Mouse (Mus musculus) kidney, postnatal 4 days (tissue): ENCODE results near the gene Steap3.

Experiments
- DNase-seq, 2 experiments: peaks; one replicate each; pipeline ENCODE4 v3.0.0; 2021; ENCODE audit warnings: mixed read lengths in 2 of 2

Gene Steap3

DNA sequence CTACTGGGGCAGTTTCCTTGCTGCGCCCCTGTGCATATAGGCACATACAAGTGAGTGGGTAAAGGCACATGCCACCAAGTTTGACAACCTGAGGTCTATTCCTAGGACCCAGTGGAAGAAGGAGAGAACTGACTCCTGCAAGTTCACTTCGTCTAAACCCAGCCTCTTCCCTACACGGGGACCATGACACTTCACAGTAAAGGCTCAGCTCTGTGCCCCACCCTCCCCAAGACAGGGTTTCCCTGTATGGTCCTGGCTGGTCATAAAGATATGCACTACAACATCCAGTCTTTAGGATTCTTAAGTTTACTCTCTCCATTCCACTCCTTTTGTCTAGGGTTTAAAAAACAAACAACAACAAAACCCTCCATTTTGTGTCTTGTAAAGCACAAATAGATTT, 21.9 kb downstream of the Steap3 start:
- DNase-seq = no peak

DNA sequence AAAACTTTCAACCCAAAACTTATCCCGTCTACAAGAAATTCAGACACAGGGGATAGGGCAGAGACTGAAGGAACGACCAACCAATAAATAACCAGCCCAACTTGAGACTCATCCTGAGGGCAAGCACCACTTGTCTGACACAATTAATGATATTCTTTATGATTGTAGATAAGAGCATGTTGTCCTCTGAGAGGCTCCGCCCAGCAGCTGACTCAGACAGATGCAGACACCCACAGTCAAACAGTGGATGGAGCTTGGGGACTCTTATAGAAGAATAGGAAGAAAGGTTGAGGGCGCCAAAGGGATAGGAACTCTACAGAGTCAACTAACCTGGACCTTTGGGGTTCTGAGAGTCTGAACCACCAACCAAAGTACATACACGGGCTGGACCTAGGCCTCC, 22.7 kb downstream of the Steap3 start:
- no peak for DNase-seq

DNA sequence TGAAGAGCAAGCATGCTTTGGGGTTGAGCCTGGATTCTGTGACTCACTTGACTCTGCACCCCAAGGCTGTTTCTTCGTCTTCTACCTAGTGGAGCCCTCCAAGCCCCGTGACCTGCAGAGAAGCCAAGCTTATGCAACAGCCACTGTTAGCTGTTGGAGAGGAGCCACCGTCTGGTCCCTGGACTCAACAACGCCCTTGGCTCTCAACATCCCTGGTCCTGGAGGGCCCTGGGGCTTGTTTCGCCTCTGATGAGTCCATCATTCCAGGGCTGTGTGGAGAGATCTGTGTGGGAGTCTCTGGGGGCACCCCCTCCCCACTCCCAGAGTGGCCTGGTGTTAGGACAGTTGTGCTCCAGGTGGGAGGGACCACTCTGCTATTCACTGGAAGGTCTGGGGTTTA, 24.3 kb downstream of the Steap3 start:
- peak; percentile 17 to 41 for DNase-seq

DNA sequence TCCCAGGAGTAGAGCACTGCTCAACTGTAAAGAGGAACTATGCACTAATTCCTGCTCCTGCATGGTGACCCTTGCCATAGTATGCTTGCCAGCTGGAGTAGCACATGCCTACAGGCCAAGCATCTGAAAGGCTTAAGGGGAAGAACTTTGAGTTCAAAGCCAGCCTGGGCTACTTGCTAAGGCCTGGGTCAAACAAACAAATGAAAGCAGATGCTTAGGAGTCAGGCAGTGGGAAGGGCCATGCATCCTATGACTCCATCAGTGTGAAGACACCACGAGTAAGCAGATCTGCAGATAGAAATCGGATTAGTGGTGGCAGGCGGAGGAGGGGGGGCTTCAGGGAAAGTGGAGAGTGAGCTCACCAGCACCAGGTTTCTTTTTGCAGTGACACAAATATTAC, 25.2 kb downstream of the Steap3 start:
- DNase-seq = no peak

DNA sequence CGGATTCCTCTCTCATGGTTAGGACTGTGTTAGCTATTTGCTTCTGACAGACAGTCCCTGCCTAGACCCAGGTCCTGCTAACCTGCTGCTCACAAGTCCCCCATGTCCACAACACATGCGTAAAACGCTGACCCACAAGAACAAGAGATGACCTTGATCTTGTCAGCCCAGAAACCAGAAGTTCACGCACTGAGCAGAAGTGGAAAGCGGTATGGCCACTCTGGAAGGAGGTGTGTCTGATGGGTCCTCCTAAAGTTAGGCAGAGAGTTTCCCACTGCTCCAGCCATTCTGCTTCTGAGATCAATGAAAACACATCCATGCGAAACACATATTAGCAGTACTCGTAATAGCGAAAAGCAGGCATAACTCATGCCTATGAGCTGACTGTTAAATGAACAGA, 25.6 kb downstream of the Steap3 start:
- no peak for DNase-seq

DNA sequence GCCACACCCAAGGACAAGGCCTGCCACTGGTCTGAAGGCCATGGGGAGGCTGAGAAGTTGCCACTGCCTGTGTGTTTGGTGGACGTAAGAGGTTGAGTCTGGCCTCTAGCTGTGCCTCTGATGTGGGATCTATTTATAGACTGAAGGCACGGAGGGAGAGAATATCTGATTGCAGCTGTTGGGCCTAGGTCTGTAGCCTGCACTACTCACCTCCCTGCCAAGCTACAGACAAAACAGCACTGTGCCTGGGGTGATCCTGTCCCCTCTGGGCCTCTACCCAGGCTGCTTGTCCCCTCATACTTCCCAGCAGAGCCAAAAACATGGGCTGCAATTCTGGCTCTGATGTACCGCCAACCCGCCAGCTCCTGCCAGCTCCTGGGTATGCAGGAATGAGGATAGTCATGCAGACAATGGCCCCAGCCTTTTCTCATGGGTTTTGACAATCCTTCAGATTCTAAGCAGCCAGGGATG, 26.8 kb downstream of the Steap3 start:
- no peak for DNase-seq

DNA sequence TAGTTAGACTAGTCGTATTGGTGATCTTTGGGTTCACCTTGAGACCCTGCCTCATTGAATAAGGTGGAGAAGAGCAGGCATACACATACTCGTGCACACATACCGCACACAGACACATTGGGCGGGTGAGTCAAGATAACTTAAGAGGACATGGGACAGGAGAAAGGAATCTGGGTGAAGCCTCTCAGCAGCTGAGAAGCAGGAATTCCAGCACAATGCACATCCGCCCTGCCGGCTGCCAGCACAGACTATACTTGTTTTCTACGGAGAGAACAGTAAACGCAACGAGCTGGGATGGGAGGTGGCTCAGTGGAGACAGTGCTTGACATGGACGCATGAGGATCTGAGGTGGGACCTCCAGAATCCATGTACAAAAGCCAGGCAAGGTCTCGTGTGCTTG, 27.9 kb downstream of the Steap3 start:
- no peak for DNase-seq

DNA sequence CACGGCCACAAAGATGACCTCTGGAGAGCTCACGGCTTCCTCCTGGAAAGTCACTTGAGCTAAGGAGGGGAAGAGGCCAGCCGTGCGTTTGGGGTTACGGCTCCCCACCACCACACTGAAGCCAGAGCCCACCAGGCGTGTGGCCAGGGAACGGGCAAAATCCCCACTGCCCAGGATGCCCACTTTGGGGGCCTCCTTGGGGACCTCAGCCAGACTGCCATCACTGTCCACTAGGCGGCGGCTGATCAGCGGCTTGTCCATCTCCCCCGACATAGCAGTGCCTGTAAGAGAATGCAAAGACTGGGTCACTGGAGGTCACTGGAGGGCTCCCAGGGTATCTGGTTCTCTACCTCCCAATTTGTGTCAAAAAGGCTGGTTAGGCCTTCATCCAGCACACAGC, 28.5 kb downstream of the Steap3 start:
- no peak for DNase-seq

DNA sequence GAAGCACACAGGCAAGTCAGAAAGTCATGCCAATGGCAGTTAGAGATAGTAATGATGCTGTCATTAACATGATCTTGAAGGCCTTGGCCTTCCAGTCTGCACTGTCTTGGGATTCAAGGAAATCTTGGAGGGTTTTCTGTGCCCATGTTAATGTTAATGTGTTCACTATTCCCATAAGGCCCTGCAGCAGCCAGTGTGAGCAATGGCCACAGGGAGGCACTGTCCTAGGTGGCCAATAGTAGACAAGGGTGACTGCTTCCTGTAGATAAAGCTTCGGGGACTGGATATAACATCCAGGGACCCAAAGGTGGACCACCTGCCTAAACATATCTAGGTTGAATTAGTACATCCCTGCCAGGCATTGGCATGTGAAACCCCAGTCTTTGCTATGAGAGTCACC, 35.4 kb downstream of the Steap3 start:
- DNase-seq = no peak

DNA sequence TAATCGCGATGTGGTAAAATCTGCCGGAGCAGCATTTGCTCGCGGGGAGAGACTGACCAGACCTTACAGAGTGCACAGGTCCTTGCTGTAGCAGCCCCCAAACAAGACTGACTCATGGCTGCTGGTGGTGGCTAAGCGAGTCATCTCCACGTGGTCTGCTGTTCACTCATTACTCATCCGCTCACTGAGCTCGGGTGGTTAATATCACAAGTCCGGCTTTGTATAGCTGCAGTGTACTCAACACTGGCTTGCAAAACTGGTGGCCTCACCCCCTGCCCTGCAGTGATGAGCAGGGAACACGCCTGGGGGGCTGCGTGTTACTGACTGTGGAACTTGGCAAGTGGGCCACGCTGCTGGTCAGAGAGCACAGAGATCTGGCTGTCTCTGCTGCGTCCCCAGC, 36.1 kb downstream of the Steap3 start:
- DNase-seq = no peak

DNA sequence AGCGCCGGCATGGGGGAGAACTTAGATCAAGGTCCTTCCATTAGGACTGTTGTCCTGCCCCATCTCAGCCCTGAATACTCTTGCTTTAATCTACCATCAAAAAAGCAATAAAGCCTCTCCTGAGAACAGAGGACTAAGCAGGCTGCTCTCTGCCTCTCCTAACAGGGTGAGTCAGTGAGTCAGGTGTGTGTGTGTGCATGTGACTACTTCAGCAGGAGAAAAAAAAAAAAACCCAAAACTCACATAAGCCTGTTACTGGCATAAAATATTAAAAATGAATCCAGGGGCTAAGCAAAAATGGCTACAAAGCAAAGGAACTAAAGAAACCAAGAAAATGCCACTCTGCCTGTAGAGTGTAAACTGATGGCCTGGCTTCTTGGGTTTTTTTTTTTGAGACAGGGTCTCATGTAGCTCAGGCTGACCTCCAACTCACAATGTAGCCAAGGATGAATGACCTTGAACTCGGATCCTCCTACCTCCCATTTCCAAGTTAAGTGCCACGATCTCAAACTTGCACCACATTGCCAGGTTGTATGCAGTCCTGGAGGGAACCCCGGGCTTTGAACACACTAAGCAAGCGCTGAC, 36.8 kb downstream of the Steap3 start:
- no peak for DNase-seq

DNA sequence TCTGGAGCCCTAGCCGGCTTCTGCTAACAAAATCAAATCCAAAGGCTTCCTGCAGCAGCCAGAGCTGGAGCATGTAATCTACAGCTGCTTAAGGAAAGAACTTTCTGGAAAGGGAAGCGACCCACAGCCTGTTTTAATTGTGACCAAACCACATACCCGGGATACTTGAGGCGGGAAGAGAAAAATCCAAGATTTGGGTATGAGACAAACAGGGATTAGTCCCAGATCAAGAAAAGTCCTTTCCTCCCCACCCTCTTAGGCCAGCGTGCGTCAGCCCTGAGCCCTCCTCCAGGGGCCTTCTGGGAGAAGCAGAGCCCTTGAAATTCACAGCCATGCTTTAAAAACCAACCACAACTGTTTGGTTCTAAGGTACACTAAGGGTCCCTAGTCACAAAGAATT, 40.3 kb downstream of the Steap3 start:
- no peak for DNase-seq

DNA sequence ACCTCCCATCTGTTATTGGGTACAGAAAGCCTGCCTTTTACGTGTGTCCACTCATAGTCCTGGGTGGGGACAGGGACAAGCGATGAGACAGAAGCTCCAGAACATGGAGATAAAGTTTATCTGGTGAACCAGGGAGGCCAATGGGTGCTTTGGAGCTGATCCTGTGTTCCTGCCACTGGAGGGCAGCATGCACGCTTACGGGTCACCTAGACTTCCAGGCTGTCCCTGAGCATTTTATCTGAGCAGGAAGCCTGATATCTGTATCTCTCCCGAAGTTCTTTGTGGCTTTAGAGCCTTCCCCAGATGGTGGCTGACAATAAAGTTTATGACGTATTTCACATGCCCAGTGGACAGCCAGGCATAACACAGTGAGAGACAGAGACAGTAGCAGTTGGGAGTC, 41.2 kb downstream of the Steap3 start:
- DNase-seq = peak; percentile 61

DNA sequence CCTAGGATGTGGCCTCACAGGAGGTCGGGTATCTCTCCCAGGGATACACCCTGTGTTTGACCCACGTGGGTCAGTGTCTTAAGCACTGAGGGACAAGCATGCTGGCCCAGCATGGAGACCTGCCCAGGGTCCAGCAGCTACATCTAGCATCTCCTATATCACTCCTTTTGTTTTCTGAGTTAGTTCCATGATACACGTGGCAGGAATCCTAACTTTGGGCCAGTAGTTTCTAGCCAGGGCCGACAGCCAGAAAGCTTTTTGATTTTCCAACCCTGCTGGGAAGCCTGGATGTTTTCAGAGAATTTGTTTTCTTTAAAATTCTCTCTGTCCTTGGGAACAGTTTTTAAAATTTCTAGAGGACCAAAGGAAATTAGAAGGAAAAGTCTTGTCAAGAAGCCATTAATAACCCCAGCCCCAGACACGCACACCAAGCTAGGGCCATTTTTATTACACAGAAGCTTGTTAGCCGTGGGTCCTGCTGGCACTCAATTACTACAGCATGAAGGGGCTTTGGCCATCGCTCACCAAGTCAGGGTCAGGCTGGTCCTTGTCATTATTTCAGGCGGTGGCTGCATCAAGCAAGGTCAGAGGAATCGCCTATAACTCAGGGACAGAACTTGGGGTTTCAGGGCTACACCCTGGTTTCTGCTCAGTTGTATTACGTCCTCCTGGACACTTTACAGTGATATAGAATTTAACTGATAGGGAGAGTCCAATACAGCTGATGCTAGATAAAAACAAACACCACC, 42.6 kb downstream of the Steap3 start:
- DNase-seq = no peak

DNA sequence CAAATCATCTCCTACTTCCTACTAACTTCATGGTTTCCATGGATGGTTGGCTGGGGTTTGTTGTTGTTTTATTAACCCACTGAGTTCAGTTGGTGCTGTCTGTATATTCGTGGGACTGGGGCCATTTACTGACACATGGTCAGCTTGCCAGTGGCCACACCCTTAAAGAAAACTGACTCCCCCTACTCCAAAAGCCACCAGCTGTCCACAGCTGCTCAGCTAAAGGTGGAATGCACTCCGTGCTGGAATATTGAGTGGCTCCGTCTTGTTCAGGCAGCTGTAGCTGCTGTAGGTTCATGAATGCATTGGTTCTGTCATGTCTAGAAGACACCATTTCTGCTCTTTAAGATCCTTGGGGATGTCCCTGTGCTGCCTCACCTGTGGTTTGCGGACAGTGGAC, 48.9 kb downstream of the Steap3 start:
- DNase-seq = peak; percentile 26 to 31

DNA sequence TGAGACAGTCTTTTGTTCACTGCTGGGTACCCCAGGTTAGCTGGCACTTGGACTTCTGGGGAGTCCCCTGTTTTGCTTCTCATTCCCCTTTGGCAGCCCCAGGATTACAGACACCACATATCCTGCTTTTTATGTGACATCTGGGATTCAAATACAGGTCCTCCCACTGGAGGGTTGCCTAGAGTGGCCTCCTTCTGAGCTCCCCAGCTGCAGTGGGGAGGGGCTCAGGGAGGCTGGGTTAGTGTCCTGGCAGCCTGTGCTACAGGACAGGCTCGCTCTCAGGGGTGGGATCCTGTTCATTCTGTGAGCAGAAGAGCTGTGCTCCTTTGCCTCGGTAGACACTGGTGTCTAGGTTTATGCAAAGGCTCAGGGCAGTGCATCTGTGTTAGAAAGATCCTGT, 51.2 kb downstream of the Steap3 start:
- DNase-seq = no peak

DNA sequence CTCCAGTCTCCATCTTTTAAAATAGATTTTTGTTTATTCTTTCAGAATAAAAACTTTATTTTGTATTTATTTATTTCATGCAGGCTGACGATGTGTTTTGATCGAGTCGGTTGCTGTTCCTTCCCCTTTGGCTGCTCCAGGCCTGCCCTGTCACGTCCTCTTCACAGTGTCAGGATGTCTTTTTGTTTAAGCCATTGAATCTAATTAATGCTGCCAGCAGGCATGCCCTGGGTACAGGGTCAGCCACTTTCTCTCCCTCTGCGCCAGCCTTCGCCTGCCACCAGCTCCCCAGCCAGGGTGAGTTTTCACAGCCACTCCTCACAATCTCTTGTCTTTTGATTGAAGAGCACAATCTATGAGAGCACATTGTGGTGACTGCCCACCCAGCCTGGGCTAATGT, 51.7 kb downstream of the Steap3 start:
- DNase-seq = no peak

DNA sequence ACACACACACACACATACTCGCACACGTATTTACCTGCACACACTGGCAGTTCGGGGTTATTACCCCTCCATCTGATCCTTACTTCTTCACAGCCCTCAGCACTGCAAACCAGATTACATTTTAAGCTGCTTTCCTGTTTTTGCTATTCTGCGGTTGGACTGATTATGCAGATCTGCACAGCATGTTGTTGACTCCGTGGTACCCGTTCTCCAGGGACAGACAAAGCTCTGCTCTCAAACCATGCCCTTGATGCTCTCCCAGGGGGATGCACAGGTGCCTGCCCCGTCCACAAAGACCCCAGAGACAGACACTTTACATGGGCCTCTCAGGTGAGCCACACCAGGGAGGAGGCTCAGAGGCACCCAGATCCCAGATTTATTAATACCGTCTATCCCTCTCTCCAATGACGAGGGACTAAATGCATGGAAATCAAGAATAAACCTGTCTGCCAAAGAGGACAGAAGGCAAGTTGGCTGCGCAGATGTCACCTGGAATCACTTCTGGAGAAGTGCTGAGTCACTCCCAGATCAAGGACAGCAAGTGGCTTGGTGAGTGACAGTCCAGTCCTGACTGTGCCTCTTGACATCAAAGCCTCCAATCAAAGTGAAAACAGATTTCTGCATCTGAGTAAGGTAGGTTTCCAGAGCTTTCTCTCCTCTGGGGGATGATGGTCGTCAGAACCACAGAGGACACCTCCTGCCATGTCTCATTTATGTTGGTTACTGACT, 63.8 kb downstream of the Steap3 start:
- no peak for DNase-seq

DNA sequence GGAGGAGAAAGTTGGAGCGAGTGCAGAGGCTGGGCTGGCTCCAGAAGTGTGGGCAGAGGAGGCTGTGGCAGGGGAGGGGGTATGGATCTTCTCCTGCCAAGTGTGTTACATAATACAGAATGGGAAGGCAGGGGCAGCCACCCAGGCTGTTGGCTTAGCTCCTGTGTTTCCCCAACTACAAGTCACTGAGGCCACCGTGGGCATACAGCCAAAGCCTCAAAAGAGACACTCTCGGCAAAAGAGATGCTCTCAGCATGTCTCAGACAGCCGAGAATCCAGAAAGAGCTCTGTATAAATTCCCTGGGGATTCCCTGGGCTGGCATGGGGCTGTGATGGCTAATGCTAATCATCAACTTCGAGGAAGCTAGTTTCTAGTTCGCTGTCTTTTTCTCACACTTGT, 64.9 kb downstream of the Steap3 start:
- no peak for DNase-seq

DNA sequence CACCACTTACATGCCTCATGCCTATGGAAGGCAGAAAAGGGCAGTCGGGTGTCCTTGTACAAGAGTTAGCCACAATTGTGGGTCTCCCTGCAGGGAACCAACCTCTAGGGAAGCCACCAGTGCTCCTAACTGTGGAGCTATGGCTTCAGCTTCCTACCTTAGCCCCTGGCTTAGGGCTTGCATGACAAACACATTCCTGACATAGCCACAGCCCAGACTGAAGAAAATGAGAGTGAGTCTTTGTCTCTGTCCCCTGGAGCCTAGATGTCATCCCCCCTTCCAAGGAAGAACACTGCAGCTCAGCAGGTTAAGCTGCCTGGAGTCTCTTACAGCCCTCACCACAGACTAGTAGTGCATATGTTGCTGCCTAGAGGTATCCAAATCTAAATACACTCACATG, 67.7 kb downstream of the Steap3 start:
- DNase-seq = no peak

DNA sequence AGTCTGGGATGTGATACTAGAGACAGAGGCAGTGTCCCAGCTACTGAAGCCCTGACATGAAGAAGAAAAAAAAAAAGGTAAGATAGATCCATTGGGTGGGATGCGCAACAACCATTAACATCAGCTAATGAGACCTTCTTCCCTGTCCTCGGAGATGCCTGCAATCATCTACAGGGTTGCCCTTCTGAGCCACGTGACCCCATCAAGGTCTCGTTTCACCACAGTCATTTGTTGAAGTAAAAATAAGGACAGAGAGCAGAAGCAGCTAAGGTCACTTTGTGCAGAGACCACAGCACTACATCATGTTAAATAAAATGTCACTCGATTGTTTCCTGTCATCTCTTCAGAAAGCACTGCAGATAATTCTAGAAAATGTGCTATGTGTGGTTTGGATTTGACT, 68.7 kb downstream of the Steap3 start:
- no peak for DNase-seq

DNA sequence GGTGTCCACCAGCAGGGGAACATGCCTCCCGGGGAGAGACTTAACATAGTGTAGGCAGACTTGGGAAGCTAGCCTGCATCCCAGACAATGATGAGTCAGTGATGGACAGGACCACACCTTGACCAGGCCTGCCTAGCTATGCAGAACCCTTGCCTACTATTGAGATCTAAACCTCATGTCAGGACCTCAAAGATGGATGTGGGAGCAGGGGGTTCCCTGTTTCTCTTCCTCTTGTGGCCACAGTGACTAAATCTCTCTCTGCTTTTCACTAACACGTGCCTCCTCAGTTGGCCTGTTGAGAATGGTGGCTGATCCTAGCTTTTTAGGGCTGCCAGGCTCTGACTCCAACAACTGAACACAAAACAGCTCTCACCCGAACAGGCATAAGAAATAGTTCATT, 70.0 kb downstream of the Steap3 start:
- no peak for DNase-seq

DNA sequence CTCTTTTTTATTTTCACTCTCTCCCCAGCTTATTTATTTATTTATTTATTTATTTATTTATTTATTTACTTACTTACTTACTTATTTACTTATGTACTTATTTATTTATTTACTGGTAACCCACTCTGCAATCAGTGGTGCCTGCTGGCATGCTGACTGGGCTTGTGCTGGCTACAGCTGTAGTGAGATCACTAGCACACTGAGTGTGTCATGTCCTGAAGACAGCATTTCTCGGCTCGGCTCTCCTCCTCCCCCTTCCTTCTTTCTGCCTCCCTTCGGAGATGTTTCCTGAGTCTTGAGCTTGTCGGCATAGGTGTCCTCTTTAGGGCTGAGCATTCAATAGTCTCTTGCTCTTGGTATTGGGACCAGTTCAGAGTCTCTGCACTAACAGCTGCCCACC, 73.6 kb downstream of the Steap3 start:
- DNase-seq = no peak

DNA sequence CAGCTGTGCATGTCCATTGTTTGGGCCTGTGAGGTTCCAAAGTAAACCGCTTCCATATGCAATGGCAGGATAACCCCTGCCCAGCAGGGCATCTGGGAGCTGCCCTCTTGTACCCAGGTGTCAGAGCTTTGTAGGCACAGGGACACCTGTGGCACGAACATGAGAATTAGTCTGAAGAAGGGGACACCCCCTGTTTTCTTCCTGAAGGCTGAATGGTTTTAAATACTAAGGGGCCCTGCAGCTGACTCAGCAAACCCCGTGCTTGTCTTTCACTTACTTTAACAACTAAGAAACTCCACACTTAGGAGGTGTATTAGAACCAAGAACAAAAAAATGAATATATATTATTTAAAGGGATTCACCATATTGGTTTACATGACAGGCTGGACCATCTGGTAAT, 74.4 kb downstream of the Steap3 start:
- no peak for DNase-seq
